Mouse (Mus musculus) cerebellum, postnatal 36 days (tissue): ENCODE measurements around the gene Sowahc.

Experiments used
- DNase-seq, 2 experiments: peaks; one replicate each; pipeline ENCODE4 v3.0.0; 2021 to 2022; ENCODE audit warnings: mixed read lengths in 2 of 2

Gene Sowahc

GRCm38 (mm10) chr10:59221473-59222270 lies at the start of gene Sowahc, which contains the start of gene Sept10:
Sowahc (plus strand) TSS chr10:59221953.
Sept10 (minus strand) TSS chr10:59221847.
- DNase-seq = peak; percentile 95 to 98

GRCm38 (mm10) chr10:59172539-59172938 lies 49.2 kb upstream of the Sowahc start:
- no peak for DNase-seq

- no peak for DNase-seq
These were observed 42.1 kb upstream of the Sowahc start for GRCm38 (mm10) chr10:59179620-59180019.

- no peak for DNase-seq
These were observed 39.4 kb upstream of the Sowahc start for GRCm38 (mm10) chr10:59182306-59182705.

GRCm38 (mm10) chr10:59194891-59195290 lies 26.9 kb upstream of the Sowahc start:
- DNase-seq = no peak

GRCm38 (mm10) chr10:59196763-59197162 lies 25.0 kb upstream of the Sowahc start:
- no peak for DNase-seq

- DNase-seq = no peak
These were observed 21.7 kb upstream of the Sowahc start for GRCm38 (mm10) chr10:59200011-59200410.

GRCm38 (mm10) chr10:59220824-59221472 lies 805 bp upstream of the Sowahc start:
- no peak for DNase-seq

- DNase-seq = peak; percentile 41 to 42
These were observed 733 bp downstream of the Sowahc start for GRCm38 (mm10) chr10:59222271-59223101.

- no peak for DNase-seq
These were observed 1.5 kb downstream of the Sowahc start for GRCm38 (mm10) chr10:59223301-59223700.

GRCm38 (mm10) chr10:59223890-59224289 lies 2.1 kb downstream of the Sowahc start:
- no peak for DNase-seq

GRCm38 (mm10) chr10:59225137-59225536 lies 3.4 kb downstream of the Sowahc start:
- DNase-seq = no peak

GRCm38 (mm10) chr10:59229205-59229820 lies 7.6 kb downstream of the Sowahc start:
- no peak for DNase-seq

- no peak for DNase-seq
These were observed 13.5 kb downstream of the Sowahc start for GRCm38 (mm10) chr10:59235227-59235626.

GRCm38 (mm10) chr10:59235847-59236246 lies 14.1 kb downstream of the Sowahc start:
- no peak for DNase-seq

- DNase-seq = no peak
These were observed 14.7 kb downstream of the Sowahc start for GRCm38 (mm10) chr10:59236486-59236885.

- no peak for DNase-seq
These were observed 16.0 kb downstream of the Sowahc start for GRCm38 (mm10) chr10:59237757-59238156.

- no peak for DNase-seq
These were observed 19.4 kb downstream of the Sowahc start for GRCm38 (mm10) chr10:59241141-59241541.

GRCm38 (mm10) chr10:59249531-59249930 lies 27.8 kb downstream of the Sowahc start:
- DNase-seq = no peak

GRCm38 (mm10) chr10:59250679-59251078 lies 28.9 kb downstream of the Sowahc start:
- no peak for DNase-seq

GRCm38 (mm10) chr10:59251980-59252379 lies 30.2 kb downstream of the Sowahc start:
- DNase-seq = no peak

- DNase-seq = no peak
These were observed 30.6 kb downstream of the Sowahc start for GRCm38 (mm10) chr10:59252396-59252795.
